Mouse (Mus musculus): ENCODE measurements around the gene Copz2.
"Not testable (repeated sequence)": the region's sequence is repeated elsewhere in the genome, so short reads cannot be mapped to it uniquely, and the experiment has no call there.

The Copz2 gene

DNA sequence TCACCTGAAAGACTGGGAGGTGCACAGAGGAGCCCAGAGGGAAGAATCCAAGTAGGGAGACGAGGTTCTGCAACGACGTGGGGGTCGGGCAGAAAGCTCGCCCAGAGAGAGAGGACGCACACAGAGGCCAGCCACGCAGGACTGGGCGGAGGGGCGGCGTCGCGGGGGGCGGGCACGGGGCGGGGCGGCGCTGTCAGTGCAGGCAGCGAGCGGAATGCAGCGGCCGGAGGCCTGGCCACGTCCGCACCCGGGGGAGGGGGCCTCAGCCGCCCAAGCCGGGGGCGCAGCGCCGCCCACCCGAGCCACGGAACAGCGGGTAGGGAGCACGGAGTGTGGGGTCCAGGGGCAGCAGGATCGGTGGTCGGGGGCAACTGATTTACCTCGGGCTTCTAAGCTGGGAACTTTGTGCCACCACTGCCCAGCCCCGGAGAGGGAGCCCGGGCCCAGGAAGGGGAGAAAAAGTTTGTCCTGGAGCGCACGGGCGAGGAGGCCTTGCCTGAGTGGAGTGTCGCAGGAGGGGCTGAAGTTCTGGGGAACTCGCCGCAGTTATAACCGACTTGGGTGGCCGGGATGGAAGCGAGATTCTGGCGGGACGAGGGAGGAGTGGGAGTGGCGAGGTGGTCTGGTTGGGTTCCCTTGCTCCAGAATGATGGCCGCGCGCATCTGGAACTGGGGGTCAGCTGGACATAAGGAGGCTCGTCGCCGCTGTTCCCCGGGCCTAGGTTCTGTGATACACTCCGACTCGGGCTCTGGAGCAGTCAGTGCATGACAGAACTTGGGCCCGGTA is at the start of gene Copz2:
Gene Copz2 (plus strand): TSS at position 190 of the 787 bp plus-strand sequence.
- peak; percentile 78 for DNase-seq (ENCODE audit: low read depth)

DNA sequence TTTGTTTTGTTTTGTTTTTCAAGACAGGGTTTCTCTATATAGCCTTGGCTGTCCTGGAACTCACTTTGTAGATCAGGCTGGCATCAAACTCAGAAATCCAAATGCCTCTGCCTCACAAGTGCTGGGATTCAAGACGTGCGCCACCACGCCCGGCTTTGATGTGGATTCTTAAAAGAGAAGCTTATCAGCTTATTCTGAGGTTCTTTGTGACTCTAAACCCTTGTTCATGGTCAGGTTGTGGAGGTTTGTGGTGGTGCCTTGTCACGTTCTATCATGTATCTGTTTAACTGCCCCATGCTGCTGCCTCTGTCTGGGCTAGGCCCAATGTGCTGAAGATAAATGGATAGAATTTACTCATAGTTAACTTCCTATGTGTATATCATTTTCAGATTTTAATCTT is 44.1 kb upstream of the Copz2 start:
- DNase-seq (ENCODE audit: low read depth), result no peak

DNA sequence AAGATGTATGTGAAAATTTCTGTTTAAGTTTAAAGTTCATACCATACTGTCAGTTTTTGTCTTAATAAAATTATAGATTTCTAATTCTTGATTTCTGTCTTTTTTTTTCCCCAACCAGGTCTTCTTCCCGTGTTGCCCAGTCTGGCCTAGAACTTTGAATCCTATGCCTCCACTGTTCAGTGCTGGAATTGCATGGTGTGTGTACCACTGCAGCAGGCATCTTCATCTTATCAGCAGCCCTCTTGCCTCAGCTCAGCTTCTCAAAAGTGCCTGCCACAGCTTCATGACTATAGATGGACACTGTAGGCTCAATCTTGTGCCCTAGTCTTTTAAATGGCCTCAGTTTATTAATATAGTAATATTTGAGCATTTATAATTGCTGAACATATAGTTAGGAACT is 41.6 kb upstream of the Copz2 start:
- DNase-seq (ENCODE audit: low read depth), result peak; percentile 57

DNA sequence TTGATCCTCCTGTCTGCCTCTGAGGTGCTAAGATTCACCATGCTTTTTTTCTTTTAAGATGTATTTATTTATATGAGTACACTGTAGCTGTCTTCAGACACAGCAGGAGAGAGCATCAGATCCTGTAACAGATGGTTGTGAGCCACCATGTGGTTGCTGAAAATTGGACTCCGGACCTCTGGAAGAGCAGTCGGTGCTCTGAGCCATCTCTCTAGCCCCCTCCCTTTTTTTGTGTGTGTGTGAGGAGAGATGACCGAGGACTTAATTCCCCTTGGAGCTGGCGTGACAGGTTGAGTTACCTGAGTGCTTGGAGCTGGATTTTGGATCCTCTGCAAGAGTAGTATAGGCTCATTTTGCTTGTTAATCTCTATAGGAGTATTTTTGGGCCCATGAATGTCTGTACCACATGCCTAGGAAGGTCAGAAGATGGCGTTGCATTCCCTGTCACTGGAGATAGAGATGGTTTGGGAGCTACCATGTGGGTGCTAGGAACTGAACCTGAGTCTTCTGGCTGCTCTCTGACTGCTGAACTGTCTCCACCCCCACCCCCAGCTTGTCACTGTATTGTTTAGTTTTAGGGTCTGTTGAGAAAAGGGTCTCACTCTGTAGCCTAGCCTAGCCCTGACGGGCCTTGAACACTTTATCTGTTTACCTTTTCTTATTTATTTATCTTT is 40.0 kb upstream of the Copz2 start:
- DNase-seq (ENCODE audit: low read depth), result no peak

- not testable (repeated sequence) for DNase-seq (ENCODE audit: low read depth)
Measured at GRCm38 (mm10) chr11:96811188-96811587, 38.5 kb upstream of the Copz2 start.

- DNase-seq (ENCODE audit: low read depth), result no peak
Measured at GRCm38 (mm10) chr11:96813455-96813854, 36.2 kb upstream of the Copz2 start.

GRCm38 (mm10) chr11:96813920-96814319 is 35.8 kb upstream of the Copz2 start:
- no peak for DNase-seq (ENCODE audit: low read depth)

- no peak for DNase-seq (ENCODE audit: low read depth)
Measured at GRCm38 (mm10) chr11:96814443-96814842, 35.2 kb upstream of the Copz2 start.

DNA sequence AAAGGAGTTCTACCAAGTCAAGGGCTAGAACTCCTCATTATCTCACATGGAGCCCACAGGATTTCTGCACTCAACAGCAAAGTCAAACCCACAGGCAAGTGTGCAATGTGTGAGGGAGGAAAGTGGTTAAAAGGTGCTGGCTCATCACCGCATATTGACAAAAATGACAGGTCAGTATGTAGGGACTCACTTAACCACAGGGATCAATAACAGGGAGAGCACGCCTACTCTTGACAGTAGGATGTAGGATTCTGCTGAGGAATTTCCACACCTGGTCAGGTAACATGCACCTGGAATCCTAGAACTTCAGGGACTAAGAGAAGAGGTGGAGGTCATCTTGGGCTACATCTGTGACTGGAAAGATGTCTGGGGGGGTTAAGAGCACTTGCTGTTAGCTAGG is 33.8 kb upstream of the Copz2 start:
- DNase-seq (ENCODE audit: low read depth), result no peak

DNA sequence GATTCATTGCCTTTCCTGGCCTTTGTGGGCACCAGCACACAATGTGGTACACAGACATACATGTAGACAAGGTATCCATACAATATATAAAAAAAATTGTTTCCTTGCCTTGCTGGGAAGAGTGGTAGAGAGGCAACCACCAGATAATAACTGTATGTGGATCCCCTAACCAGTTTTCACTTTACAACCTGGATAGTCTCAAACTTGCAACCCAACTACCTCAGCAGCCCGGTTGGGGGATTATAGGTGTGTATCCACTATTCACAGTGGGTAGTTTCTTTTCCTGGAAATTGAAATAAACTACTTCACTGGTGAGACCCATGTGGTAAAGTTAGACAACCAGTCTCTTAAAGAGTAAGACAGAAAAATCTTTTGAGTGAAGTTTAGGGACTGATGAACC is 33.2 kb upstream of the Copz2 start:
- no peak for DNase-seq (ENCODE audit: low read depth)

DNA sequence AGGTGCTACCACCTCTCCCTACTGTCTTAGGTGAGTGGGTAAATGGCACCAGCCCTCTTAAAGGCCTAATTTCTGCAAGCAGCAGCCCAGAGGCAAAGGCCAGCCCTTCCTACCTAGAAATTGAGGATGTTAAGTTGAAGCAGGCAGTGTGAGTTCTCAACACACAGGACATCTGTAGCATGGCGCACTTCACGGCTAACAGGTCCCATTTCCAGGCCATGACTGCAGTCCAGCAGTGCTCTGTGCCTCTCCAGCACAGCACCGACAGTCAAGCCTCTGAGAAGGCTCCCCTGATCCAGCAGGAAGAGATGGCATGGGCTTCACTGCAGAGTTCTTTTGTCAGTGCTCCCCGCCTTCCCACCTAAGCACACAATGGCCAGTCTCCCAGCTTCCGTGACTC is 32.7 kb upstream of the Copz2 start:
- DNase-seq (ENCODE audit: low read depth), result no peak

DNA sequence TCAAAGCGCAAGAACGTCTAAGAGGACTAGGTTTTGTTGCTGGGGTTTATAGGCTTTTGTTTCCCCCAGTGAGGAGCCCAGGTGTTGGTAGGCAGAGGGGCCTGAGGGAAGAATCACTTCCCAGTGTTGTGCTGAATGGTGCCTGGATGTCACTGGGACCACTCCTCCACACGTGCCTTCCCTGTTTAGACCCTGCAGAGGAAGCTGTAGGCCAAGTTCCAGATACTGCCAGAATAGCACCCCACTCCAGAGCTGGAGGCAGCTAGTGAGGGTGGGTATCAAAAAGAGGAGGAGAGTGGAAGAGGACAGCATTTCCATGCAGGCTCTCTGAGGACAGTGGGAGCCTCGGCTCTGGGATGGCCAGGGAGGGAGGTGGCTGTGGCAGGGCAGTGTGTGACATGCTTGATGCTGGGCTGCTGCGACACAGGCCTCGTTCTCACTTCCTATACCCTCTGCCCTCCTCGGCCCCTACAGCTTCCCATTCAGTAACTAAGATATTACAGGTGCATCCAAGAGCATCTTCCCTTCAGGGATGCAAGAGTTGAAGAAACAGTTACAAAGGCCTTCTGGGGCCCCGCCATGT is 31.5 kb upstream of the Copz2 start:
- no peak for DNase-seq (ENCODE audit: low read depth)

DNA sequence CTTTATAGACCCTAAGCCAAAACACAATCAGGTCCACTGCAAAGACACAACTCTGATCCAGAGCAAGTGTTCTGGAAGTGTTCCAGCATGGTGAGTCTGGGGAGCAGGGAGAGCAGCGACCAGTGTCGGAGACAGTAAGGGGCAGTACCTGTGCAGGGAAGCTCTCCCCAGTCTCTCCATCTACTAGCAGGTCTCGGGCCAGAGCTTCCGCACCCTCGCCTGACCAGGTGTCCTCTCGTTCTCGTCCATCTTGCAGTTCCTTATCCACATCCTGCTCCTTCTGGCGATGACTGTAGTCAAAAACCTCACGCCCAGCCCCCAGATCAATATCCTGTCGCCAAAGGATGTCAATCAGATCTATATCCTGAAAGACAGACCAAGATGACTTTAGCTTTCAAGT is 27.7 kb upstream of the Copz2 start:
- no peak for DNase-seq (ENCODE audit: low read depth)

GRCm38 (mm10) chr11:96822675-96823470 is 26.8 kb upstream of the Copz2 start:
- peak; percentile 86 for DNase-seq (ENCODE audit: low read depth)

GRCm38 (mm10) chr11:96823471-96823837 is 26.2 kb upstream of the Copz2 start:
- peak; percentile 45 for DNase-seq (ENCODE audit: low read depth)

DNA sequence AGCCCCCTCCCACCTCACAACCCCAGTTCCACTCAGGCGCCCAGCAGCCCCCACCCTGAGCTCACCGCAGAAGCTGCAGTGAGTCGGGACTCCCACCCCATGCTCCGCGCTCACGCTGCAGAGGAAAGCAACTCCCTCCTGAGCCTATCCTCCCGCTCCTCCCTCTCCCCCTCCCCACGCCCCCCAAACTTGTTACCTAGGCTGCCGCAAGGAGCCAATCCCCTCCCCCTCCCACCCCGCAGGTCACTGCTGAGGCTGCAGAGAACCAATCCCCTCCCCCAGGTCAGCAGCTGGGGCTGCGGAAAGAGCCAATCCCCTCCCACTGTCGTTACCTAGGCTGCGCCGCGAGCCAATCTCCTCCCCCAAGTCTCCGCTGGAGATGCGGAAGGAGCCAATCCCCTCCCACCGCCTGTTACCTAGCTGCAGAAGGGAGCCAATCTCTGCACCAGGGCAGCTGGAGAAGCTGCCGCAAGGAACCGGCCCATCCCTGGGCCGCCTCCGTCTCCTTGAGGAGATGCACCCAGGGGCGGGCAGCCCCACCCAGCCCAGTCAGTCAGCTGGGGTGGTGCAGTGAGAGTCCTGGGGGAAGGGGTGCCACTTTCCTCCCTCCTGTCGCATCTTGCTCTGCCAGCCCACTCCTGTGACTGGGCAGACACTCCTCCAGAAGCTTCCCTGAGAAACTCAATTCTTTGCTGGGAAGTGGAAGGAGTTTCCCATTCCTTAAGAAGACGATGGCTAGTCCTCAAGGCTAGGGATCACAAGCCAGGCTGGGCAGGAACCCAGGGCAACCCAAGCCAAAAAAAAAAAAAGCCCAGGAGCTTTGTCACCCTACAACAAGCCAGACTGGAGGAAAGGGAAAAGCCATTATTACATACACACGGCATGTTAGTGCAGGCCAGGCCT is 25.5 kb upstream of the Copz2 start:
- DNase-seq (ENCODE audit: low read depth), result peak; percentile 95

GRCm38 (mm10) chr11:96824783-96825495 is 24.7 kb upstream of the Copz2 start:
- peak; percentile 78 for DNase-seq (ENCODE audit: low read depth)

DNA sequence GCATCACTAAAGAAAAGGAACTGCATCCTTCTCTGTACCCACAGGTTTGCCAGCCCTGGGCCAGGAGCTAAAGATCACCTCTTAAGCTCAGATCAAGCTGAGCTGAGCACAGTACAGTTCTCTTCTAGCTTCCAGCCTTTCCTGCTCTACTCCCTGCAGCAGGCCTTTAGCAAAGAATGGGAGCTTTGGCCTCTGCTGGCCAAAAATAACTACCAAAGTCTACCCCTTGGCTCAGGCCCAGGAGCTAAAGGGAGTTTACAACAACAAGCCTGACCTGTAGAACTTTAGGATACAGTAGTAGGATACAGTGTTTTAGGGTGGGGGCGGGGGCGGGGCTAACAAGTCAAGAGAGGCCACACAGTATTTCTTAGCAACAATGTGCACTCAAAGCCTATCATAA is 23.2 kb upstream of the Copz2 start:
- DNase-seq (ENCODE audit: low read depth), result peak; percentile 65

GRCm38 (mm10) chr11:96827062-96827581 is 22.5 kb upstream of the Copz2 start:
- no peak for DNase-seq (ENCODE audit: low read depth)

DNA sequence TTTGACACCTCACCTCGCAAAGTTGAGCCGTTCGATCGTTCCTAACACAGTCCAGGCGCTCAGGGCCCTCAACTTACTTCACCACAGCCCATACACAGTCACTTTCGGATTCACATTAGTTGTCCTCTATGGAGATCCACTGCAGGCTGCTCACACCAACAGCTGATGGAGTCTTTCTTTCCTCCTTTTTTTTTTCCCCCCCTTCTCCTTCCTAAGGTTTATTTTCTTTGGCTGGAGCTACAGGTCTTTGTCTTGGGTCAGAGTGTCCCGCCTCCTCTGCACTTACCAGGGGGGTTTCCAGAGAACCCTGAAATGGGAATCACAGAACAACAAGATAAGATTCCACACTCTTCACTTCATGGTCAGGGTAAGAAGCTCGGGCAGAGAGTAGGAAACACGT is 21.8 kb upstream of the Copz2 start:
- DNase-seq (ENCODE audit: low read depth), result no peak

DNA sequence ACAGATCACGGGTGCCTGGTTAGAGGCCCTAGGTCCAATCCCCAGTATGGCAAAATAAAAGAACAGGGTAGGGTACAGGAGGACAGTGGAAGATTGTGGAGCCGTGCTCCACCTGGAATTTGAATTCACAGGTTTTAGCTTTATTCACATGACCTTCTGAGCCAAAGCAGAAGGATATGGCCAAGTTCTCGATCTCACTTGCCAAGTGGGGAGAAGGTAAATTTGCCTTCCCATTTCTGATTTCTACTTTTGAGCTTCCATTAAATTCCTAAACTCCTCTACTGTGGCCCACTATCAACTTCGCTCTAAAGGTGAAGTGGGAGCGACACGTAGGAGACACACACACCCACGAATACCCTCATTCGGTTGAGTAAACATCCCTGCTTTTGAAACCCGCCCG is 20.8 kb upstream of the Copz2 start:
- DNase-seq (ENCODE audit: low read depth), result no peak

Measured in NIH3T3 (cell line).